Mouse (Mus musculus) midbrain, embryonic 10.5 days (tissue): Measurements from ENCODE around the gene Llgl2. TPM values are rescaled to one million over a fixed set of nuclear protein-coding genes. Genes with fewer than 3 reads are reported as not detected.

ENCODE experiments used
- DNase-seq: peaks from one replicate; pipeline ENCODE4 v3.0.0-alpha.2; 2017; ENCODE audit warnings: low spot score
- H3K27ac ChIP-seq: fragments of 300-500 bp; sonication (generic); replicated peaks from 2 replicates; pipeline ENCODE4 v1.5.1; 2016; ENCODE audit warnings: mild to moderate bottlenecking
- H3K27me3 ChIP-seq: fragments of 300-500 bp; sonication (generic); 2 replicates; pipeline ENCODE4 v1.6.1; 2016; ENCODE audit warnings: low read depth, mild to moderate bottlenecking; ENCODE audit not compliant: poor library complexity, severe bottlenecking
- H3K36me3 ChIP-seq: fragments of 300-500 bp; sonication (generic); 2 replicates; pipeline ENCODE4 v1.6.1; 2016; ENCODE audit warnings: mild to moderate bottlenecking, moderate library complexity
- H3K4me1 ChIP-seq: fragments of 300-500 bp; sonication (generic); 2 replicates; pipeline ENCODE4 v1.6.1; 2016
- H3K4me3 ChIP-seq: fragments of 300-500 bp; sonication (generic); 2 replicates; pipeline ENCODE4 v1.5.1; 2016; ENCODE audit warnings: mild to moderate bottlenecking, moderate library complexity
- H3K9me3 ChIP-seq: fragments of 300-500 bp; sonication (generic); replicated peaks from 2 replicates; pipeline ENCODE4 v1.6.1; 2016; ENCODE audit warnings: mild to moderate bottlenecking
- WGBS: fragments of 180-500 bp; shearing (Covaris S2); methylation state at CpG from one replicate; pipeline ENCODE4 v1.1.7; 2016; 5-methylcytosine and 5-hydroxymethylcytosine counted together
- polyA plus RNA-seq: library from polyadenylated mRNA; unstranded; fragments of >200 nt; fragmentation: Nextera tagmentation; extraction: Ambion mirVana; gene quantifications from 2 replicates; pipeline ENCODE4 v1.2.1, GENCODE M21; 2016

Llgl2 gene
- polyA plus RNA-seq, 1 experiment from 2014 or later: 5.9 TPM

GRCm38 (mm10) chr11:115894755-115895520 lies 71.1 kb downstream of the Llgl2 start:
- Histone ChIP-seq H3K27ac (no peak overlapping the region), H3K9me3 (no peaks in the 10 kb centered on the region), H3K27me3 (no peaks in the 10 kb centered on the region), H3K4me1 (peaks cover 20% of the 10 kb centered on the region), H3K36me3 (peaks cover 57% of the 10 kb centered on the region), H3K4me3 (no peak overlapping the region)
- WGBS: 75% methylated on average over 14 of the region's 14 CpGs
- DNase-seq: no peak

DNA sequence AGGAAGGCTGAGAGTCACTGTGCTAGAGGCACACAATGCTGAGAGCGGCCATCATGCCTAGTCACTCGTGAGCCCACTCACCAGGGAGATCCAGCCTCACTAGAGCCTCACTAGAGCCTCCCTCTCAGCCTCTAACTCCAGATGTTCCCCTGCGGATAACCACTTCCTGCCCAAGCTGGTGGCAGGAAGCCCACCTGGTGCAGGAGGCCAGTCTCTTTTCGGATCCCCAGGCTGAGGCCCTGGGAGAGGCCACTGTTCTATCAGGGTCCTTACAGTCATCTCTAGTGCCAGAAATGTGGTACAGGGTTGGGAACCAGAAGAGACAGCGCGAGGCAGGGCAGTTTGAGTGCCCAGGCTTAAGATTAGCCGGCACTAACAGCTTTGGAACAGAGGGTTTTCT lies 74.6 kb downstream of the Llgl2 start:
- Histone ChIP-seq H3K27ac (0 out of 2 replicates have a peak overlapping the region, but pooled peaks have one; percentile 28), H3K4me1 (peaks cover 46% of the 10 kb centered on the region), H3K36me3 (peaks cover 41% of the 10 kb centered on the region), H3K27me3 (no peaks in the 10 kb centered on the region), H3K9me3 (no peaks in the 10 kb centered on the region), H3K4me3 (no peak overlapping the region)
- 91% methylated on average over 7 of the region's 7 CpGs for WGBS
- DNase-seq: no peak

- H3K9me3 ChIP-seq: no peaks in the 10 kb centered on the region
- H3K36me3 ChIP-seq: peaks cover 37% of the 10 kb centered on the region
- no peak overlapping the region for H3K4me3 ChIP-seq
- no peaks in the 10 kb centered on the region for H3K27me3 ChIP-seq
- peak overlapping the region; percentile 10; the same call in 1 of the 2 replicates for H3K27ac ChIP-seq
- 23% methylated on average over 4 of the region's 4 CpGs for WGBS
- H3K4me1 ChIP-seq: peaks cover 49% of the 10 kb centered on the region
- DNase-seq: peak; percentile 53
These were observed 75.0 kb downstream of the Llgl2 start for GRCm38 (mm10) chr11:115898886-115899285.

GRCm38 (mm10) chr11:115899486-115900266 lies 75.8 kb downstream of the Llgl2 start, which contains the start of gene Smim5:
Smim5 (plus strand) TSS chr11:115899966.
- Histone ChIP-seq H3K36me3 (peaks cover 31% of the 10 kb centered on the region), H3K27ac (peak within 1 kb of the TSS; percentile 10), H3K4me3 (peak within 1 kb of the TSS; percentile 18; the same call in 1 of the 2 replicates), H3K9me3 (no peaks in the 10 kb centered on the region), H3K27me3 (no peaks in the 10 kb centered on the region), H3K4me1 (peaks cover 56% of the 10 kb centered on the region)
- 32% methylated on average over 16 of the region's 16 CpGs for WGBS
- DNase-seq: peak; percentile 66

DNA sequence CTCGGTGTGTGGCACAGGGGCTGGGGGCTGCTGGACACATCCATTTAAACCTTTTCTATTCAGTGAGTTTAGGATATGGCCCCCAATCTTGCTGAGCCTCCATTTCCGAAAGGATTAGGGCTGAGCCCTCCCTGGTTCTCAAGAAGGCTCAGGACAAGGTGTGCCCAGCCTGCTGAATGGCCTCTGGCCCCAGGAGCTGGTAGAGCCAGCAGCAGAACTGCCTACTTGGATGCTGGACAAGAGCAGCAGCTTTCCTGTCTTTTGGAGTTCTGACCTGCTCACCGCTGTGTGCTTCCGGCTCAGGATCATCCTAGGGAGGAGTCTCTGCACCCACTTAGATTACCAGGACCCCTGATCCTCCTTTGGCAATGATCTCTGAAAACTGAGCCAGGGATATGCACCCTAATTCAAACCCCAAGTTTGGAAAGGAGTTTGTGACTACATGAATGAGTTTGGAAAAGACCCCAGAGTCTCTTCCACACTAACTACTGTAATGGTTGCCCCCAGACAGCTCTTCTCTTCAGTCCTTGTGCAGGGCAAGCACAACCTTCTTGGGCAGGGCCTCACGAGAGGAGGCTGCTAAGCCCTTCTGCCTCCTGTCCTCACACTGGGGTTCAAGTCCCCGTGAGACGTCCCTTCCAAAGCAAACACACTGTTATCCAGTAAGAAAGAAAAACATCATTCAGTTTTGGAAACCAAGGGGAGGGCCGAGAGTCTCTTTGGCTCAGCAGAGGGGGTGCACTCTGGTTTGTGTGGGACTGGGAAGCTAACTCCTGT lies 76.9 kb downstream of the Llgl2 start:
- H3K9me3 ChIP-seq: no peaks in the 10 kb centered on the region
- no peaks in the 10 kb centered on the region for H3K27me3 ChIP-seq
- H3K4me1 ChIP-seq: peaks cover 67% of the 10 kb centered on the region
- peaks cover 22% of the 10 kb centered on the region for H3K36me3 ChIP-seq
- DNase-seq: no peak
- H3K4me3 ChIP-seq: peak overlapping the region; percentile 18; the same call in 1 of the 2 replicates
- 77% methylated on average over 8 of the region's 8 CpGs for WGBS
- peak overlapping the region; percentile 10 for H3K27ac ChIP-seq

- no peaks in the 10 kb centered on the region for H3K9me3 ChIP-seq
- H3K36me3 ChIP-seq: peaks cover 15% of the 10 kb centered on the region
- no peak for DNase-seq
- 89% methylated on average over 9 of the region's 9 CpGs for WGBS
- H3K4me3 ChIP-seq: no peak overlapping the region
- peak overlapping the region; percentile 67 for H3K27ac ChIP-seq
- peaks cover 75% of the 10 kb centered on the region for H3K4me1 ChIP-seq
- H3K27me3 ChIP-seq: no peaks in the 10 kb centered on the region
These were observed 77.7 kb downstream of the Llgl2 start for GRCm38 (mm10) chr11:115901338-115902161.

DNA sequence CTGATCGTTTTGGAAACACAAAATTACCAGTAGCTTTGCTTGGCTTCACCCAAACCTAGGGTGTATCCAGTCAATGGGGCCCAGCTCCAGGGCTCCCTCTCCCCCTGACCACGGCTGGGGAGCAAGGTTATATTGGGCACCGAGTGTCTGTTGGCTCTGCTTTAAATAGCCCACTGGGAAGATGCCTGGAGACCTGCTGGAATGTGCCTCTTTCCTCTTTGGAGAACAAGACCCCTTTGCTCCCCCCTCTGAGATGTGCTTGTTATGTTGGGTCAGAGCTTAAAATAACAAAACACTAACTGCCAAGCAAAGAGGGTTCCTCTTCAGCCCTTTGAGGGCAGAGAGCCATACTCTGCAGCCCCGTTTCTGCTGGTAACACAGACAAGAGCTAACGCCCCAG lies 78.3 kb downstream of the Llgl2 start:
- no peaks in the 10 kb centered on the region for H3K9me3 ChIP-seq
- WGBS: 80% methylated on average over 5 of the region's 5 CpGs
- H3K36me3 ChIP-seq: peaks cover 9% of the 10 kb centered on the region
- H3K27me3 ChIP-seq: no peaks in the 10 kb centered on the region
- peaks cover 80% of the 10 kb centered on the region for H3K4me1 ChIP-seq
- DNase-seq: no peak
- H3K4me3 ChIP-seq: no peak overlapping the region
- peak overlapping the region; percentile 67 for H3K27ac ChIP-seq

GRCm38 (mm10) chr11:115902831-115903230 lies 79.0 kb downstream of the Llgl2 start:
- WGBS: 74% methylated on average over 1 of the region's 1 CpGs
- no peak for DNase-seq
- Histone ChIP-seq H3K27ac (peak overlapping the region; percentile 67), H3K4me1 (peaks cover 80% of the 10 kb centered on the region), H3K36me3 (peaks cover 4% of the 10 kb centered on the region), H3K9me3 (no peaks in the 10 kb centered on the region), H3K4me3 (no peak overlapping the region), H3K27me3 (no peaks in the 10 kb centered on the region)

- H3K36me3 ChIP-seq: peaks cover 10% of the 10 kb centered on the region
- 81% methylated on average over 11 of the region's 11 CpGs for WGBS
- peak overlapping the region; percentile 67 for H3K27ac ChIP-seq
- H3K9me3 ChIP-seq: no peaks in the 10 kb centered on the region
- no peak overlapping the region for H3K4me3 ChIP-seq
- H3K27me3 ChIP-seq: no peaks in the 10 kb centered on the region
- peaks cover 77% of the 10 kb centered on the region for H3K4me1 ChIP-seq
- DNase-seq: no peak
These were observed 79.8 kb downstream of the Llgl2 start for GRCm38 (mm10) chr11:115903384-115904230.

DNA sequence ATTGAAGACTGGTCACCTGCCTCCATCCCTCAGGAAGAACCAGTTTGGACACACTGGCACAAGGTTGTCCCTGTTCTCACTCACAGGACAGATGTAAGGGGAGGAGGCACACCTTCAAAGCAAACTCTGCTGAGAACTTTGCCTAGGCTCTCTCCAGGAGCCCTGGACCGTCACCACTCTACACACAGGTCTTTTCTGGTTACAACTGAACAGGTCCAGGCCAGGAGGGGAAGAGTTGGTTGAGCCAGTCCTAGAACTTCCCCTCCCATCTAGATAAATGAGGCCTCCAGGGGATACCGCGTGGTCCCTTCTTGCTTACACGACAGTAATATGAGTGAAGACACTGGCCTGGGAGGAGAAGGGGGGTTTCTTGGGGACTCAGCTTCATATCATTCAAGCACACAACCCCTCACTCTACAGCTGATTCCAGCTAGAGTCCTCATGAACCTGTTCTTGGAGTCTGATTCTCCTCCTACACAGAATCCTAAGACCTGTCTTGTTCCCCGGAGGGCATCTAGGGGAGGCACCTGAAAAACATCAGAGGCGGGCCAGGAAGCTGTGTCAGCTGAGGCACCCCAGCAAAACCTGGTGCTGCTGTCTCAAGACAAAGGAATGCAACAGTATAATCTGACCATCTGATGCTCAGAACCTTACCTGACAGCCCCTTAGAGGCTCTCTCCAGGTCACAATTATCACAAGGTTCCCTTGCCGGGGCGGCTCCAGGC lies 80.5 kb downstream of the Llgl2 start:
- Histone ChIP-seq H3K4me1 (peaks cover 69% of the 10 kb centered on the region), H3K27me3 (no peaks in the 10 kb centered on the region), H3K27ac (peak overlapping the region; percentile 74), H3K36me3 (peaks cover 16% of the 10 kb centered on the region), H3K4me3 (no peak overlapping the region), H3K9me3 (no peaks in the 10 kb centered on the region)
- 80% methylated on average over 8 of the region's 8 CpGs for WGBS
- DNase-seq: no peak
